Mouse (Mus musculus) pancreas, adult 10 weeks (tissue): ENCODE measurements around the gene Gm16427. TPM values are rescaled to one million over a fixed set of nuclear protein-coding genes. Genes with fewer than 3 reads are reported as not detected.

Experiments
- polyA plus RNA-seq: library from polyadenylated mRNA; stranded (reverse); fragments of 350-450 nt; fragmentation: Illumina TruSeq; extraction: RNeasy Lipid Tissue Mini Kit (QIAGEN cat#74804); gene quantifications from one replicate; pipeline ENCODE4 v1.2.3, GENCODE M21; 2015; ENCODE audit warnings: low read depth, low replicate concordance; ENCODE audit not compliant: insufficient read depth

Gm16427 gene
- polyA plus RNA-seq = not detected

DNA sequence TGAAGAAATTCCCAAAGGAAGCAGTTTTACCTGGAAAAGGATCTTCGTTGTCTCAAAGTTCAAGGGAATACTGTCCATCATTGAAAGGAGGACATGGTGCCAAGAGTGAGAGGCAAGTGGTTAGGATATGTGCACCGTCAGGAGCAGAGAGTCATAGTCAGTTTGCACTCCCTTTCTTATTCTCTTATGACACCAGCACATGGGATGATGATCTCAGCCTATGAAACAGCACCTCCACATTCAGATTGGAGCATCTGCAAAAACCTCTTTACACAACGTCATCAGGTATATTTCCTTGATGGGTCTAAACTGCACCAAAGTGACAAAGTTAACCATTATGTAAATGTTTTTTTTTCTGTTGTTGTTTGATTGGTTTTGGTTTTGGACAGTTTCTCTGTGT, at the start of gene Gm16427:
Gm16427 (minus strand) TSS at position 101 of the 400 bp plus-strand sequence.

Other genes with a start within 250 kb of the Gm16427 start
- not detected for gene C87414, start 131.4 kb upstream of the Gm16427 start, polyA plus RNA-seq